Mouse (Mus musculus): ENCODE results near the gene Fabp1. TPM values are rescaled to one million over a fixed set of nuclear protein-coding genes. Genes with fewer than 3 reads are reported as not detected.

The Fabp1 gene
- total RNA-seq (2014; rRNA removed) (not detected in 2 replicates), polyA plus RNA-seq (2015; fragmentation: Nextera tagmentation; extraction: Ambion mirVana) (not detected in 2 replicates)

DNA sequence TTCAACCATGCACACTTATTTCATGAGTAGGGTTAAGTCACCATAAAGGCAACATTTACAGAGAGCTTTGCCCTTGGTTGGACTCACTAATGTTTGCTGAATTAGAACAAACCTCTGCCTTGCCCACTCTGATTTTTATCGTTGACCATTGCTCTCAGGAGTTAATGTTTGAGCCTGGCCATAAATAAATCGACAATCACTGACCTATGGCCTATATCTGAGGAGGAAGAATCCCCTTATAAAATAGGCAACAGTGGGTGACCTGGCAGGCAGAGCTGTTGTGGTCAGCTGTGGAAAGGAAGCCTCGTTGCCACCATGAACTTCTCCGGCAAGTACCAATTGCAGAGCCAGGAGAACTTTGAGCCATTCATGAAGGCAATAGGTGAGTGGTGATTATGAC is at the start of gene Fabp1:
TSS of gene Fabp1 (plus strand) at position 216 of the 400 bp plus-strand sequence.
- TF ChIP-seq CTCF (IDR thresholded peaks at IDR 0.05; ENCODE audit: low read depth), result no peak
- Histone ChIP-seq H3K9me3 (ENCODE audit: low read length) (no peaks in the 10 kb centered on the region), H3K4me2 (ENCODE audit: low read depth) (no peak within 1 kb of the TSS), H3K4me3 (ENCODE audit: low read depth, low read length) (no peak within 1 kb of the TSS), H3K36me3 (ENCODE audit: insufficient read depth) (no peaks in the 10 kb centered on the region), H3K27me3 (ENCODE audit: insufficient read depth, low read length) (no peaks in the 10 kb centered on the region), H3K27ac (ENCODE audit: low read depth, low read length) (no peak within 1 kb of the TSS), H3K9ac (no peak within 1 kb of the TSS), H3K4me1 (ENCODE audit: insufficient read depth) (no peaks in the 10 kb centered on the region)
- DNase-seq, result no peak
- WGBS, result 92% methylated on average over 4 of the region's 4 CpGs
- no peak for ATAC-seq

- Histone ChIP-seq H3K9me3 (ENCODE audit: low read length) (no peaks in the 10 kb centered on the region), H3K27me3 (ENCODE audit: insufficient read depth, low read length) (no peaks in the 10 kb centered on the region), H3K27ac (ENCODE audit: low read depth, low read length) (no peak overlapping the region), H3K9ac (no peak overlapping the region), H3K36me3 (ENCODE audit: insufficient read depth) (no peaks in the 10 kb centered on the region), H3K4me2 (ENCODE audit: low read depth) (no peak overlapping the region), H3K4me1 (ENCODE audit: insufficient read depth) (no peaks in the 10 kb centered on the region), H3K4me3 (ENCODE audit: low read depth, low read length) (no peak overlapping the region)
- TF ChIP-seq CTCF (IDR thresholded peaks at IDR 0.05; ENCODE audit: low read depth), result no peak
- DNase-seq, result no peak
- ATAC-seq, result no peak
- WGBS, result 25% methylated on average over 10 of the region's 10 CpGs
Measured at GRCm38 (mm10) chr6:71151098-71151497, 48.5 kb upstream of the Fabp1 start.

DNA sequence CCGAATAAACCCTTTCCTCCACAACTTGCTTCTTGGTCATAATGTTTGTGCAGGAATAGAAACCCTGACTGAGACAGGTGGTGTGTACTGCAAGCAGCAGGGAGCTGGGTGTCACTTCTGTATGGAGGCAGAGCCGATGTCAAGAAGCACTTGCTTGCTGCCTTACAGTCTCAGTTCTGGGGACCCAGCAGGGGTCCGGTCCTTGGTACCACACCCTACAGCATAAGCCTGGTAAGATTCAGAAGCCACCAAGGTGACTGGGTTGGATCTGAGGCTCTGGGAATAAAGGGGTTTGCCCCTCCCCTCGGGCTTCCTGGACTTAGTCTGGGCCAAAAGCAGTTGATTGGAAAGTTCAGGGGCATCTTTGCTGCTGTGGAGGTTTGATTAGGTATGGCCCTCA is 46.1 kb upstream of the Fabp1 start:
- Histone ChIP-seq H3K9ac (no peak overlapping the region), H3K36me3 (ENCODE audit: insufficient read depth) (no peaks in the 10 kb centered on the region), H3K27me3 (ENCODE audit: insufficient read depth, low read length) (no peaks in the 10 kb centered on the region), H3K9me3 (ENCODE audit: low read length) (no peaks in the 10 kb centered on the region), H3K4me3 (ENCODE audit: low read depth, low read length) (no peak overlapping the region), H3K4me2 (ENCODE audit: low read depth) (no peak overlapping the region), H3K27ac (ENCODE audit: low read depth, low read length) (no peak overlapping the region), H3K4me1 (ENCODE audit: insufficient read depth) (no peaks in the 10 kb centered on the region)
- ATAC-seq (no peak), DNase-seq (no peak)
- 95% methylated on average over 4 of the region's 4 CpGs for WGBS
- no peak for TF ChIP-seq CTCF (IDR thresholded peaks at IDR 0.05; ENCODE audit: low read depth)

GRCm38 (mm10) chr6:71154861-71155260 is 44.8 kb upstream of the Fabp1 start:
- no peak for DNase-seq
- H3K27me3 ChIP-seq (ENCODE audit: insufficient read depth, low read length), result no peaks in the 10 kb centered on the region
- H3K9me3 ChIP-seq (ENCODE audit: low read length), result no peaks in the 10 kb centered on the region
- no peak overlapping the region for H3K27ac ChIP-seq (ENCODE audit: low read depth, low read length)
- 81% methylated on average over 6 of the region's 6 CpGs for WGBS
- H3K36me3 ChIP-seq (ENCODE audit: insufficient read depth), result no peaks in the 10 kb centered on the region
- H3K4me1 ChIP-seq (ENCODE audit: insufficient read depth), result no peaks in the 10 kb centered on the region
- ATAC-seq, result no peak
- no peak overlapping the region for H3K9ac ChIP-seq
- no peak overlapping the region for H3K4me3 ChIP-seq (ENCODE audit: low read depth, low read length)
- H3K4me2 ChIP-seq (ENCODE audit: low read depth), result no peak overlapping the region
- no peak for TF ChIP-seq CTCF (IDR thresholded peaks at IDR 0.05; ENCODE audit: low read depth)

GRCm38 (mm10) chr6:71156674-71157326 is 42.8 kb upstream of the Fabp1 start:
- H3K9me3 ChIP-seq (ENCODE audit: low read length), result no peaks in the 10 kb centered on the region
- H3K9ac ChIP-seq, result no peak overlapping the region
- peak; percentile 37 for TF ChIP-seq CTCF (IDR thresholded peaks at IDR 0.05; ENCODE audit: low read depth)
- no peaks in the 10 kb centered on the region for H3K27me3 ChIP-seq (ENCODE audit: insufficient read depth, low read length)
- no peak overlapping the region for H3K4me3 ChIP-seq (ENCODE audit: low read depth, low read length)
- no peak overlapping the region for H3K27ac ChIP-seq (ENCODE audit: low read depth, low read length)
- H3K36me3 ChIP-seq (ENCODE audit: insufficient read depth), result no peaks in the 10 kb centered on the region
- 66% methylated on average over 5 of the region's 5 CpGs for WGBS
- H3K4me1 ChIP-seq (ENCODE audit: insufficient read depth), result no peaks in the 10 kb centered on the region
- no peak overlapping the region for H3K4me2 ChIP-seq (ENCODE audit: low read depth)
- DNase-seq (no peak), ATAC-seq (no peak)

DNA sequence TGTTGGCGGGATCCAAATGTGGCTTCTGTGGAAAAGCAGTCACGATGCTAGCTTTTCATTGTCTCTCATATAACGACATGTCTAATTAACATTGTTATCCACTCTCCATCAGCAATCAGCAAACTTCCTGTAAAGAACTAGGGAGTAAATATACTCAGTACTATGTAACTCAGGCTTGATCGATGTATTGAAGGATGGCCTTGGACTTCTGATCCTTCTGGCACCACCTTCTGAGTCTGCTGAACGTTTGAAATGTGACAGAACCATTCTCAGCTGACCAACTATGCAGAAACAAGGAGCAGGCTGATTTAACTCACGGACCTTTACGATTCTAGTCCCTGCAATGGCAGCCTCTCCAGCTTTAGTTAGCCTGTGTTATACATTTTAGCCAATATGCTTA is 38.3 kb upstream of the Fabp1 start:
- Histone ChIP-seq H3K27me3 (ENCODE audit: insufficient read depth, low read length) (no peaks in the 10 kb centered on the region), H3K9me3 (ENCODE audit: low read length) (no peaks in the 10 kb centered on the region), H3K9ac (no peak overlapping the region), H3K4me1 (ENCODE audit: insufficient read depth) (no peaks in the 10 kb centered on the region), H3K27ac (ENCODE audit: low read depth, low read length) (no peak overlapping the region), H3K36me3 (ENCODE audit: insufficient read depth) (no peaks in the 10 kb centered on the region), H3K4me3 (ENCODE audit: low read depth, low read length) (no peak overlapping the region), H3K4me2 (ENCODE audit: low read depth) (no peak overlapping the region)
- ATAC-seq (no peak), DNase-seq (no peak)
- no peak for TF ChIP-seq CTCF (IDR thresholded peaks at IDR 0.05; ENCODE audit: low read depth)
- WGBS, result 61% methylated on average over 7 of the region's 7 CpGs

DNA sequence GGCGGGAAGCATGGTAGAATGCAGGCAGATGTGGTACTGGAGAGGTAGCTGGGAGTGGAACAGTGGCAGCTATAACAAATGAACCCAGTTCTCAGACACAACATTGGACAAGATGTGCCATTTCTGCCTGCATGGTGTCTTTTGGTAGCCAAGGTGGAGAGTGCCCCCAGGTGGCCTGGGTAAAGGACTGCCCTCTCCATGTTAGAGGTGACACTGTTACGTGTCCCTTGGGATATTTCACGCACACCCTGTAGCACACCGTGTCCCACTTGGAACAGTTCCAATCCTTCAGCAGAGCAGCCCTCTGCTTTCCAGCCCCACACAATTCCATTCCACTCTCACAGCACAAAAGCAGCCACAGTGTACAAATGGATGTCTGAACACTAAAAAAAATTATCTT is 37.4 kb upstream of the Fabp1 start:
- no peak overlapping the region for H3K27ac ChIP-seq (ENCODE audit: low read depth, low read length)
- 59% methylated on average over 4 of the region's 4 CpGs for WGBS
- H3K4me3 ChIP-seq (ENCODE audit: low read depth, low read length), result no peak overlapping the region
- no peaks in the 10 kb centered on the region for H3K4me1 ChIP-seq (ENCODE audit: insufficient read depth)
- no peaks in the 10 kb centered on the region for H3K36me3 ChIP-seq (ENCODE audit: insufficient read depth)
- H3K27me3 ChIP-seq (ENCODE audit: insufficient read depth, low read length), result no peaks in the 10 kb centered on the region
- H3K9ac ChIP-seq, result no peak overlapping the region
- ATAC-seq (no peak), DNase-seq (no peak)
- H3K9me3 ChIP-seq (ENCODE audit: low read length), result no peaks in the 10 kb centered on the region
- H3K4me2 ChIP-seq (ENCODE audit: low read depth), result no peak overlapping the region
- TF ChIP-seq CTCF (IDR thresholded peaks at IDR 0.05; ENCODE audit: low read depth), result no peak

Measured in forebrain, postnatal 0 days (tissue).